Mouse (Mus musculus) kidney, adult 2 months (tissue): ENCODE measurements around the gene Vsx1. TPM values are rescaled to one million over a fixed set of nuclear protein-coding genes. Genes with fewer than 3 reads are reported as not detected.

ENCODE experiments used
- DNase-seq: peaks from one replicate; pipeline ENCODE4 v3.0.0; 2021
- H3K27ac ChIP-seq: fragments of 200-500 bp; 2 replicates; pipeline ENCODE4 v1.5.1; 2012; ENCODE audit warnings: low read depth, low read length, control low read depth, inconsistent platforms; ENCODE audit not compliant: insufficient read depth
- H3K27me3 ChIP-seq: fragments of 200-500 bp; replicated peaks from 2 replicates; pipeline ENCODE4 v1.6.1; 2012; ENCODE audit warnings: mild to moderate bottlenecking, moderate library complexity, low read length, inconsistent platforms; ENCODE audit not compliant: control insufficient read depth, insufficient read depth
- H3K36me3 ChIP-seq: fragments of 200-500 bp; 2 replicates; pipeline ENCODE4 v1.6.1; 2012; ENCODE audit warnings: mild to moderate bottlenecking, moderate library complexity, low read length, inconsistent platforms; ENCODE audit not compliant: control insufficient read depth, insufficient read depth
- H3K4me1 ChIP-seq: fragments of 200-500 bp; 2 replicates; pipeline ENCODE4 v1.6.1; 2011; ENCODE audit warnings: low read length; ENCODE audit not compliant: control insufficient read depth, insufficient read depth
- H3K4me3 ChIP-seq: fragments of 200-500 bp; 2 replicates; pipeline ENCODE4 v1.5.1; 2011; ENCODE audit warnings: mild to moderate bottlenecking, low read depth, low read length, control low read depth; ENCODE audit not compliant: insufficient read depth
- CTCF ChIP-seq: fragments of 200-500 bp; conservative IDR thresholded peaks from 2 replicates; pipeline ENCODE4 v1.5.1; 2011; ENCODE audit warnings: low read depth, mild to moderate bottlenecking, control low read depth, low read length, moderate library complexity, mixed read lengths; ENCODE audit not compliant: insufficient read depth, insufficient read length
- POLR2A ChIP-seq: fragments of 200-500 bp; IDR thresholded peaks from one replicate; pipeline ENCODE4 v1.6.1; 2011; ENCODE audit warnings: low read depth, low read length, control low read depth
- WGBS: fragments of 180-500 bp; shearing (Covaris S2); methylation state at CpG from one replicate; pipeline ENCODE4 v1.1.7; 2018; 5-methylcytosine and 5-hydroxymethylcytosine counted together
- polyA plus RNA-seq: library from polyadenylated mRNA; depleted of rRNA; stranded (reverse); fragments of >200 nt; gene quantifications from 2 replicates; pipeline ENCODE4 v1.2.3, GENCODE M21; 2012; rRNA removed

Vsx1 gene
- polyA plus RNA-seq, 1 experiment = not detected

- Histone ChIP-seq H3K27ac (no peak overlapping the region), H3K4me1 (peaks cover 16% of the 10 kb centered on the region)
- TF ChIP-seq POLR2A (no peak), CTCF (no peak)
These were observed 45.3 kb downstream of the Vsx1 start for GRCm38 (mm10) chr2:150643726-150644415.

GRCm38 (mm10) chr2:150643166-150643565 is 46.0 kb downstream of the Vsx1 start:
- Histone ChIP-seq H3K27ac (no peak overlapping the region), H3K27me3 (no peaks in the 10 kb centered on the region)

More at GRCm38 (mm10) chr2:150643726-150644415, 45.3 kb downstream of the Vsx1 start:
- no peaks in the 10 kb centered on the region for H3K27me3 ChIP-seq
- WGBS = 82% methylated on average over 8 of the region's 8 CpGs
- no peak overlapping the region for H3K4me3 ChIP-seq
- no peak for DNase-seq
- H3K36me3 ChIP-seq = no peaks in the 10 kb centered on the region

GRCm38 (mm10) chr2:150638370-150638733 is 50.8 kb downstream of the Vsx1 start:
- Histone ChIP-seq H3K36me3 (no peaks in the 10 kb centered on the region), H3K27me3 (no peaks in the 10 kb centered on the region), H3K27ac (no peak overlapping the region), H3K4me3 (no peak overlapping the region), H3K4me1 (no peaks in the 10 kb centered on the region)
- TF ChIP-seq CTCF = no peak
- no peak for TF ChIP-seq POLR2A
- WGBS = 72% methylated on average over 2 of the region's 2 CpGs
- DNase-seq = no peak

More at GRCm38 (mm10) chr2:150643166-150643565, 46.0 kb downstream of the Vsx1 start:
- no peak for DNase-seq
- no peak overlapping the region for H3K4me3 ChIP-seq
- no peak for TF ChIP-seq POLR2A
- no peak for TF ChIP-seq CTCF
- WGBS = 94% methylated on average over 1 of the region's 1 CpGs
- H3K4me1 ChIP-seq = peaks cover 10% of the 10 kb centered on the region
- no peaks in the 10 kb centered on the region for H3K36me3 ChIP-seq

- Histone ChIP-seq H3K36me3 (no peaks in the 10 kb centered on the region), H3K4me3 (no peak overlapping the region), H3K27me3 (no peaks in the 10 kb centered on the region), H3K4me1 (no peaks in the 10 kb centered on the region), H3K27ac (no peak overlapping the region)
- 74% methylated on average over 6 of the region's 6 CpGs for WGBS
- no peak for TF ChIP-seq CTCF
- TF ChIP-seq POLR2A = no peak
- DNase-seq = no peak
These were observed 51.3 kb downstream of the Vsx1 start for GRCm38 (mm10) chr2:150637702-150638369.

- no peaks in the 10 kb centered on the region for H3K27me3 ChIP-seq
- WGBS = 82% methylated on average over 3 of the region's 3 CpGs
- TF ChIP-seq CTCF (no peak), POLR2A (no peak)
- no peaks in the 10 kb centered on the region; the same call in 1 of the 2 replicates for H3K36me3 ChIP-seq
- no peak for DNase-seq
- H3K4me3 ChIP-seq = no peak overlapping the region
- H3K27ac ChIP-seq = no peak overlapping the region
- no peaks in the 10 kb centered on the region for H3K4me1 ChIP-seq
These were observed 53.2 kb downstream of the Vsx1 start for GRCm38 (mm10) chr2:150635877-150636446.

Other genes starting within 250 kb of the Vsx1 start
- 0.13 and 0.18 TPM in 2 replicates for gene Zfp442, start 237.9 kb downstream of the Vsx1 start, polyA plus RNA-seq
- not detected in 2 replicates for gene Zfp345, start 204.3 kb downstream of the Vsx1 start, polyA plus RNA-seq
- 0.22 and 1.3 TPM in 2 replicates for gene Cst7, start 118.9 kb downstream of the Vsx1 start, polyA plus RNA-seq
- gene Apmap, start 80.8 kb downstream of the Vsx1 start, polyA plus RNA-seq = 172 and 181 TPM in 2 replicates
- 461 and 477 TPM in 2 replicates for gene Acss1, start 20.9 kb downstream of the Vsx1 start, polyA plus RNA-seq
- gene Entpd6, start 59.7 kb upstream of the Vsx1 start, polyA plus RNA-seq = 21.7 and 22.0 TPM in 2 replicates
- 24.7 and 27.0 TPM in 2 replicates for gene Pygb, start 97.4 kb upstream of the Vsx1 start, polyA plus RNA-seq
- 62.6 and 64.2 TPM in 2 replicates for gene Abhd12, start 215.4 kb upstream of the Vsx1 start, polyA plus RNA-seq
- 0.52 and 0.57 TPM in 2 replicates for gene Gins1, start 216.0 kb upstream of the Vsx1 start, polyA plus RNA-seq